Mouse (Mus musculus): Measurements from ENCODE around the gene Slc12a9. TPM values are rescaled to one million over a fixed set of nuclear protein-coding genes. Genes with fewer than 3 reads are reported as not detected.

Slc12a9 gene
- total and polyA plus RNA-seq, 3 experiments, result 8.8 to 12.1 TPM; not detected in 1

DNA sequence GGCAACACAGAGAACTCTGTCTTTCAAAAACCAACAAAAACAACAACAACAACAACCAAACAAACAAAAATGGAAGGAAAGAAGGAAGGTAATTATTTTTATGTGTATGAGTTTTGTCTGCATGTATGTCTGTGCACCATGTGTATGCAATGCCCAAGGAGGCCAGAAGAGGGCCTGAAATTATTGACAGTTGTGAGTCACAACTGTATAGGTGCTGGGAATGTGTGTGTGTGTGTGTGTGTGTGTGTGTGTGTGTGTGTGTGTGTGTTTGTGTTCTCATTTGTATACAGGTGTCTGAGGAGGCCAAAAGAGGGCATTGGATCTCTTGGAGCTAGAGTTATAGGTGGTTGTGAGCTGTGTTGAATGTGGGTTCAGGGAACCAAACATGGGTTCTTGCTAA, 10.5 kb upstream of the Slc12a9 start:
- TF ChIP-seq CTCF (IDR thresholded peaks at IDR 0.05 in 2 of 3, conservative IDR thresholded peaks at IDR 0.05 in 1 of 3; ENCODE audit: control insufficient read depth in 1 of 3, insufficient read depth in 1 of 3, low read depth in 2 of 3, low read length in 3 of 3, poor library complexity in 1 of 3, severe bottlenecking in 1 of 3), result peak in 2 of 3 experiments; percentile 14 to 31; a peak in 2 of 6 replicates
- no peak for TF ChIP-seq CHD2 (IDR thresholded peaks at IDR 0.05; ENCODE audit: low read length)
- no peak for TF ChIP-seq TCF12 (IDR thresholded peaks at IDR 0.05; ENCODE audit: low read depth, low read length)
- no peak for TF ChIP-seq SMC3 (IDR thresholded peaks at IDR 0.05; ENCODE audit: low read depth, low read length)
- TF ChIP-seq SIN3A (IDR thresholded peaks at IDR 0.05; ENCODE audit: low read length), result no peak
- no peaks in the 10 kb centered on the region for H3K79me2 ChIP-seq (ENCODE audit: control insufficient read depth, insufficient read depth, low read length, poor library complexity)
- H3K9me3 ChIP-seq (replicated peaks; ENCODE audit: insufficient read depth, low read length), result no peaks in the 10 kb centered on the region
- no peaks in the 10 kb centered on the region for H3K27me3 ChIP-seq (ENCODE audit: control insufficient read depth in 1 of 2, insufficient read depth in 2 of 2, low read length in 2 of 2)
- no peak overlapping the region for H3K9ac ChIP-seq (ENCODE audit: control insufficient read depth, low read depth, low read length, poor library complexity, severe bottlenecking)
- peaks cover 0 to 9% of the 10 kb centered on the region in 2 experiments; a peak in 2 of 4 replicates for H3K36me3 ChIP-seq (ENCODE audit: control insufficient read depth in 1 of 2, insufficient read depth in 2 of 2, low read length in 2 of 2)
- H3K4me3 ChIP-seq (ENCODE audit: control insufficient read depth in 1 of 2, insufficient read depth in 1 of 2, low read depth in 2 of 2, low read length in 2 of 2), result no peak overlapping the region
- H3K27ac ChIP-seq (ENCODE audit: control insufficient read depth, low read depth, low read length), result no peak overlapping the region
- peak; percentile 27 for DNase-seq (ENCODE audit: low read depth, low spot score)
- peaks cover 3 to 18% of the 10 kb centered on the region in 2 experiments for H3K4me1 ChIP-seq (ENCODE audit: control insufficient read depth in 1 of 2, insufficient read depth in 2 of 2, low read length in 2 of 2)

DNA sequence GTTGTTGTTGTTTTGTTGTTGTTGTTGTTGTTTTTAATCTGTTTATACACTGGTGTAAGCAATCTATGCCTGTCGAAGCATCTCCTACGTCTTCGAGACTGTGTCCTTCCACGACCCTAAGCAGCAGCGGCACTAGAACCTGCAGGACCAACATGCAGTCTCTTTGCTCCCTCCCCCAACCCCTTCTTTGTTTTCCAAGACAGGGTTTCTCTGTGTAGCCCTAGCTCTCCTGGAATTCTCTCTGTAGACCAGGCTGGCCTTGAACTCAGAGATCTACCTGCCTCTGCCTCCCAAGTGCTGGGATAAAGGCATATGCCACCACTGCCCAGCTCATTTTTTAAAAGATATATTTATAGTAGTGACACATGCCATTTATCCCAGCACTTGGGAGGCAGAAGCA, 10.0 kb upstream of the Slc12a9 start:
- DNase-seq (ENCODE audit: low read depth, low spot score), result no peak
- Histone ChIP-seq H3K27ac (ENCODE audit: control insufficient read depth, low read depth, low read length) (no peak overlapping the region), H3K9me3 (replicated peaks; ENCODE audit: insufficient read depth, low read length) (no peaks in the 10 kb centered on the region), H3K79me2 (ENCODE audit: control insufficient read depth, insufficient read depth, low read length, poor library complexity) (no peaks in the 10 kb centered on the region; the same call in 1 of the 2 replicates), H3K4me1 (ENCODE audit: control insufficient read depth in 1 of 2, insufficient read depth in 2 of 2, low read length in 2 of 2) (peaks cover 3 to 22% of the 10 kb centered on the region in 2 experiments), H3K27me3 (ENCODE audit: control insufficient read depth in 1 of 2, insufficient read depth in 2 of 2, low read length in 2 of 2) (no peaks in the 10 kb centered on the region), H3K4me3 (ENCODE audit: control insufficient read depth in 1 of 2, insufficient read depth in 1 of 2, low read depth in 2 of 2, low read length in 2 of 2) (no peak overlapping the region), H3K36me3 (ENCODE audit: control insufficient read depth in 1 of 2, insufficient read depth in 2 of 2, low read length in 2 of 2) (peaks cover 0 to 10% of the 10 kb centered on the region in 2 experiments; a peak in 2 of 4 replicates), H3K9ac (ENCODE audit: control insufficient read depth, low read depth, low read length, poor library complexity, severe bottlenecking) (no peak overlapping the region)
- no peak for TF ChIP-seq POLR2AphosphoS5 (IDR thresholded peaks at IDR 0.05; ENCODE audit: borderline replicate concordance, low read depth, low read length)
- TF ChIP-seq CHD1 (IDR thresholded peaks at IDR 0.05; ENCODE audit: low read depth, low read length), result no peak
- TF ChIP-seq SMC3 (IDR thresholded peaks at IDR 0.05; ENCODE audit: low read depth, low read length), result no peak
- TF ChIP-seq SIN3A (IDR thresholded peaks at IDR 0.05; ENCODE audit: low read length), result no peak
- no peak for TF ChIP-seq MXI1 (IDR thresholded peaks at IDR 0.05; ENCODE audit: low read depth, low read length)
- TF ChIP-seq MAFK (IDR thresholded peaks at IDR 0.05; ENCODE audit: borderline replicate concordance, low read depth, low read length), result no peak
- no peak for TF ChIP-seq CTCF (IDR thresholded peaks at IDR 0.05 in 2 of 3, conservative IDR thresholded peaks at IDR 0.05 in 1 of 3; ENCODE audit: control insufficient read depth in 1 of 3, insufficient read depth in 1 of 3, low read depth in 2 of 3, low read length in 3 of 3, poor library complexity in 1 of 3, severe bottlenecking in 1 of 3)
- TF ChIP-seq EP300 (IDR thresholded peaks at IDR 0.05; ENCODE audit: low read depth in 1 of 2, low read length in 2 of 2), result no peak
- no peak for TF ChIP-seq ZKSCAN1 (IDR thresholded peaks at IDR 0.05; ENCODE audit: low read depth, low read length)
- no peak for TF ChIP-seq GABPA (IDR thresholded peaks at IDR 0.05; ENCODE audit: low read depth, low read length)
- no peak for TF ChIP-seq ZC3H11A (IDR thresholded peaks at IDR 0.05; ENCODE audit: low read depth, low read length)
- TF ChIP-seq HCFC1 (IDR thresholded peaks at IDR 0.05; ENCODE audit: low read depth, low read length), result no peak
- TF ChIP-seq POLR2AphosphoS2 (IDR thresholded peaks at IDR 0.05; ENCODE audit: low read length), result no peak
- TF ChIP-seq RCOR1 (IDR thresholded peaks at IDR 0.05; ENCODE audit: low read depth, low read length), result no peak
- TF ChIP-seq MYB (IDR thresholded peaks at IDR 0.05; ENCODE audit: low read depth, low read length), result no peak
- no peak for TF ChIP-seq ETS1 (IDR thresholded peaks at IDR 0.05; ENCODE audit: low read depth, low read length)
- TF ChIP-seq UBTF (IDR thresholded peaks at IDR 0.05; ENCODE audit: borderline replicate concordance, insufficient read depth, low read depth, low read length), result no peak
- TF ChIP-seq ZNF384 (IDR thresholded peaks at IDR 0.05; ENCODE audit: low read depth, low read length), result no peak
- TF ChIP-seq KAT2A (conservative IDR thresholded peaks at IDR 0.05; ENCODE audit: low read depth, low read length), result no peak
